Comparison of ENCODE assay signal across 13 mouse cellular contexts in the genomic region with DNA sequence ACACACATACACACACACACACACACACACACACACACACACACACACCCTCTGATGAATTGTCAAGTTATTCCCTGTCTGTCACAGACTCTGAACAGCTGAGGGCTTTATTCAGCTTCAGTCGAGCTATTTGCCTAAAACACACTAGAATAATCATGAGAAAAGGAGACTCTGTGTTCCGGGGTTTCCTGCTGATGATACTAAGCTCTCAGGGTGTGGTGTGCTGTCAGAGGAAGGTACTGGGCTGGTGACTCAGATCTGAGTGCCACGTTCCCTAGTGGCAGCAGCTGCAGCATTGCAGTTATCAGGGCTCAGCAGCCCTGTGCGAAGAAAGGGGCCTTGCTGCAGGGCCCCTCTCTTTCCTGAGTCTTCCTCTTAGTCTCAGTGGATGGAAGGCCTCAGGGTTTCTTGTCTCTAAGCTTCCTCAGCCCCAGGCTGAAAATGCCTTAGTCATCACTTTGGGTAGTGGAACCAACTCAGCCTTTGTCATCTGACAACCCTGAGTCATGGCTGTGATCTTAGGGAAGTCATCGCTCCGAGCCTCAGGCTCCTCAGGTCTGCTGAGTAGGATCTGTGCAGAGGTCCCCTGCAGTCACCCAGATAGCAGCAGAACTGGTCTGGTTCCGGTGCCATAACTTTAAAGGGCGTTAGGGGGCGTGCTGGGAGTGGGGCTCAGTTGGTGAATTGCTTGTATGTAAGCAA.
DNase-seq lines count a peak whose midpoint lies in the region; ATAC-seq lines count a peak whose summit lies in the region.
"Had no signal": no experiment of that assay in that cellular context is flagged by ENCODE, and none has a peak within 500 bp of the region (broad histone marks: within the 10 kb centered on the region; RNA-seq: fewer than 3 reads in every experiment).

No protein-coding gene starts in this region.

- ATAC-seq in cerebellum, adult (ENCODE audit: insufficient number of reproducible peaks, low FRiP score, low TSS enrichment): peak; percentile 29; the same call in 1 of the 2 replicates

- DNase-seq in cerebellum, adult 11 months: no peak
- peak; percentile 19 to 51 for DNase-seq in layer of hippocampus, adult 18-20 months (ENCODE audit: low spot score in 2 of 2)
- no peak for DNase-seq in layer of hippocampus, postnatal 36 days
- peak; percentile 11 for DNase-seq in urinary bladder, adult 2 months (ENCODE audit: low spot score)
- no peak for DNase-seq in urinary bladder, postnatal 36 days (ENCODE audit: low spot score in 2 of 2)
- DNase-seq in adipocyte (ENCODE audit: low spot score): no peak
- DNase-seq in thymus, postnatal 25 days: no peak
- DNase-seq: heart, adult 18-20 months; heart, postnatal 10 days; kidney, adult 11 months; kidney, postnatal 4 days; lung, embryonic 14.5 days had no signal

Comparison
In these comparisons a context has a peak if more than half of its experiments do, and no peak if none do; other contexts are left out.
1. DNase-seq: peak in layer of hippocampus, adult 18-20 months (2 of 2) and urinary bladder, adult 2 months (single experiment); none in cerebellum, adult 11 months (single experiment), layer of hippocampus, postnatal 36 days (0 of 2), urinary bladder, postnatal 36 days (0 of 2), adipocyte (single experiment) and thymus, postnatal 25 days (single experiment).